Mouse (Mus musculus) liver, embryonic 14.5 days (tissue): ENCODE results near the gene Fhl3. TPM values are rescaled to one million over a fixed set of nuclear protein-coding genes. Genes with fewer than 3 reads are reported as not detected.

Experiments used
- ATAC-seq: fragments of 200-750 bp; cut with Nextera tagmentation; 2 replicates; pipeline ENCODE4 v1.8.0; 2017; ENCODE audit warnings: moderate number of reproducible peaks, mild to moderate bottlenecking, moderate library complexity; ENCODE audit not compliant: insufficient read depth
- DNase-seq, 3 experiments: peaks; one replicate each; pipeline ENCODE4 v3.0.0-alpha.2; 2012 to 2013; ENCODE audit warnings: low read depth in 3 of 3, low spot score in 3 of 3
- H3K27ac ChIP-seq: fragments of 300-500 bp; sonication (generic); 2 replicates; pipeline ENCODE4 v1.5.1; 2014; ENCODE audit warnings: moderate library complexity, mild to moderate bottlenecking, control low read depth, inconsistent platforms
- H3K27me3 ChIP-seq: fragments of 300-500 bp; sonication (generic); 2 replicates; pipeline ENCODE4 v1.6.1; 2014; ENCODE audit warnings: mild to moderate bottlenecking, low read length, moderate library complexity; ENCODE audit not compliant: control insufficient read depth, insufficient read depth
- H3K36me3 ChIP-seq: fragments of 300-500 bp; sonication (generic); replicated peaks from 2 replicates; pipeline ENCODE4 v1.6.1; 2014; ENCODE audit warnings: low read depth; ENCODE audit not compliant: control insufficient read depth, insufficient read depth
- H3K4me1 ChIP-seq, 2 experiments: fragments of 200-500 bp in 1 of 2; fragments of 300-500 bp in 1 of 2; sonication (generic) in 1 of 2; replicated peaks; 2 replicates each; pipeline ENCODE4 v1.6.1; 2012 to 2014; ENCODE audit warnings: antibody characterized with exemption in 1 of 2, inconsistent platforms in 1 of 2, low read length in 1 of 2; ENCODE audit not compliant: control insufficient read depth in 2 of 2, insufficient read depth in 2 of 2
- H3K4me2 ChIP-seq: fragments of 300-500 bp; sonication (generic); 2 replicates; pipeline ENCODE4 v1.6.1; 2014; ENCODE audit warnings: low read depth, mild to moderate bottlenecking, control low read depth, moderate library complexity
- H3K4me3 ChIP-seq, 2 experiments: fragments of 200-500 bp in 1 of 2; fragments of 300-500 bp in 1 of 2; sonication (generic) in 1 of 2; 2 replicates each; pipeline ENCODE4 v1.5.1; 2012 to 2014; ENCODE audit warnings: low read depth in 2 of 2, low read length in 2 of 2, mild to moderate bottlenecking in 2 of 2, control low read depth in 1 of 2, inconsistent platforms in 1 of 2, moderate library complexity in 1 of 2; ENCODE audit not compliant: insufficient read depth in 1 of 2
- H3K9ac ChIP-seq: fragments of 300-500 bp; sonication (generic); replicated peaks from 2 replicates; pipeline ENCODE4 v1.6.1; 2014; ENCODE audit warnings: mild to moderate bottlenecking, control low read depth, moderate library complexity
- H3K9me3 ChIP-seq: fragments of 300-500 bp; sonication (generic); 2 replicates; pipeline ENCODE4 v1.6.1; 2016; ENCODE audit warnings: low read length, mixed read lengths; ENCODE audit not compliant: control insufficient read depth
- CTCF ChIP-seq: IDR thresholded peaks from 2 replicates; pipeline ENCODE4 v1.5.1; 2016; ENCODE audit warnings: antibody characterized with exemption, low read depth, control low read depth
- EP300 ChIP-seq: IDR thresholded peaks from 2 replicates; pipeline ENCODE4 v1.6.1; 2016; ENCODE audit warnings: antibody characterized with exemption, low read depth
- WGBS: fragments of 180-500 bp; shearing (Covaris S2); extraction: QIAGEN DNeasy Blood & Tissue Kit; methylation state at CpG from one replicate; pipeline ENCODE4 v1.1.7; 2014; ENCODE audit not compliant: insufficient replicate concordance; 5-methylcytosine and 5-hydroxymethylcytosine counted together
- polyA plus RNA-seq, 2 experiments: library from polyadenylated mRNA; depleted of rRNA in 1 of 2; stranded (reverse) in 1 of 2; unstranded in 1 of 2; fragments of >200 nt; fragmentation: Nextera tagmentation in 1 of 2; extraction: Ambion mirVana in 1 of 2; gene quantifications; 2 replicates each; pipeline versions ENCODE4 v1.2.1 to v1.2.3; 2012 to 2014

Fhl3 gene
- polyA plus RNA-seq (2012; rRNA removed) (2.8 TPM in 2 replicates), polyA plus RNA-seq (2014; fragmentation: Nextera tagmentation; extraction: Ambion mirVana) (2.7 and 2.9 TPM in 2 replicates)

DNA sequence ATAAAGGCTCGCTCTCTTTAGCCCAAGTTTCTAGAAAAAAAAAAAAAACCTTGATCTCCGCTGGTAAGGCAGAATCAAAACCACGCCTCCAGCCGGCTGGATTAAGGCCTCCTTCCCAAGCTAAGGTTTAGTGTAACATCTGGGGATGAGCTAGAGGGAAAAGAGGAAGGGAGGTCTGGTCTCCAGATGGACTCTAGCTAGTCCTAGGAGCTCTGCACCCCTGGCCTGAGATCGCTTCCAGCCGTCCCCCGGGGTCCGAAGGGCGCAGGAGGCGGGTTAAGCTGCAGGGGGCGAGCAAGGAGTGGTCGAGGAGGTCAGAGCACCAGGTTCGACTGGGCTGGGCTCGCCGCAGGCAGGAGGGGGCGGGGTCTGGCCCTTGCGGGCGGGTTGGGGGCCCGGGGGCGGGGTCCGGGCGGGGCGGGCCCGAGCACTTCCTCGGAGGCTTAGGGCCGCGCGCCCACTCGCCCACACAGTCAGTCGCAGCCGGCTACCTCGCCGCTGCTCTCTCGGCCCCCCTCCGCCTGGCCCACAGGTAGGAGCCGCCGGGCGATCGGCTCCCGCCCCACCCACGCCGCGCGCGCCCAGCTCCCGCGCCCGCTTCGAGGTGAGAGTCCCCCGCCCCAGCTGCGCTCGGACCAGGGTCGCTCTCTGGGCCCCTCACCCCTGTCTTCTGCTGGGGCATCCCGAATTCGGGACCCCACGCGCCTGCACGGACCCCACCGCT is at the start of gene Fhl3:
TSS of gene Fhl3 (plus strand) at position 454 of the 724 bp plus-strand sequence.
- ATAC-seq, result peak; percentile 73
- WGBS, result under 1% methylated on average over 47 of the region's 59 CpGs

DNA sequence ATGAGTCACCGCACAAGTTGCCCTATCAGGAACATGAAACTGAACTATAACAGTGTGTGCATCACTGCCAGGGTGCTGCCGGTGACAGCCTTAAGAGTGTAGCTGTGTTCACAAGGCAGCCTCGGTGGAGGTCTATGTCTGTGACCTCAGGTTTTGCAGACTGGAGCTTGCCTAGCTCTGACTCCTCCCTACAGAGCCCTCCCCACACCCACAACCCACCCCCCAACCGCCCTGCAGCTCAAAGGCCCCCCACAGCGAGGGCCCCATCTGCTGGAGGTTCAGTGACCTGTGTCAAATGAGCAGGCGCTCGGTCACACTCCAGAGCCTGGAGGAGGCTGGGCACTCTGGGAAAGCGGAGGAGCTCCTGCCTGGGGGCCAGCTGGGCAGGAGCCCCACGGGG is 47.6 kb upstream of the Fhl3 start:
- ATAC-seq, result no peak
- Histone ChIP-seq H3K9ac (no peak overlapping the region), H3K9me3 (no peaks in the 10 kb centered on the region), H3K4me1 (no peaks in the 10 kb centered on the region), H3K4me3 (no peak overlapping the region), H3K27me3 (peaks cover 66% of the 10 kb centered on the region), H3K36me3 (no peaks in the 10 kb centered on the region), H3K27ac (no peak overlapping the region), H3K4me2 (no peak overlapping the region)
- 11% methylated on average over 9 of the region's 9 CpGs for WGBS
- TF ChIP-seq EP300 (no peak), CTCF (0 out of 2 replicates have a peak, but pooled peaks have one; percentile 1)
- DNase-seq, result no peak

More for the DNA sequence above, at the start of gene Fhl3:
- H3K4me3 ChIP-seq, result peak within 1 kb of the TSS; percentile 66 to 77
- H3K9ac ChIP-seq, result peak within 1 kb of the TSS; percentile 66
- H3K27ac ChIP-seq, result no peak within 1 kb of the TSS
- TF ChIP-seq CTCF, result no peak
- TF ChIP-seq EP300, result no peak
- H3K4me1 ChIP-seq, result peaks cover 13 to 37% of the 10 kb centered on the region in 2 experiments
- H3K27me3 ChIP-seq, result no peaks in the 10 kb centered on the region; the same call in 1 of the 2 replicates
- no peak for DNase-seq
- H3K36me3 ChIP-seq, result no peaks in the 10 kb centered on the region
- H3K4me2 ChIP-seq, result peak within 1 kb of the TSS; percentile 98
- H3K9me3 ChIP-seq, result no peaks in the 10 kb centered on the region

DNA sequence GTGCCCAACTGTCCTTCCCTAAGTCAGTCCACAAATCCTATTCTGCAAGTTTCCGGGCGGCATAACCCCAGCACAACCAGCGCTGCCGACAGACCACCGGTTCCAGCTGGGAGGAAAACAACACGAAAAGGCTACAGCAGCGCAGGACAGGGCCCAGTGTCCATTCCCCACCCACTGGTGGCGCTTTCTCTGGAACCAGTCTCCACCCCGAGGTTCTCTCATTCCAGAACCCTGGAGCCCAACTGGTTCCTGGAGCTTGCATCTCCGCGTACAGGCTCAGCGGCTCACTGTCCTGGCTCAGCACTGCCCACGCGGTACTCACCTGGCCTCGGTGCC is 44.0 kb upstream of the Fhl3 start, which contains the start of gene Pou3f1:
TSS of gene Pou3f1 (plus strand) at position 290 of the 336 bp plus-strand sequence.
- ATAC-seq, result no peak
- Histone ChIP-seq H3K4me2 (peak within 1 kb of the TSS; percentile 73), H3K27me3 (peaks cover 95% of the 10 kb centered on the region), H3K4me3 (peak within 1 kb of the TSS; percentile 25 to 52; a peak in 3 of 4 replicates), H3K9me3 (no peaks in the 10 kb centered on the region), H3K4me1 (no peaks in the 10 kb centered on the region), H3K27ac (no peak within 1 kb of the TSS), H3K36me3 (no peaks in the 10 kb centered on the region), H3K9ac (no peak within 1 kb of the TSS)
- WGBS, result 4% methylated on average over 15 of the region's 15 CpGs
- TF ChIP-seq EP300 (no peak), CTCF (no peak)
- no peak for DNase-seq

DNA sequence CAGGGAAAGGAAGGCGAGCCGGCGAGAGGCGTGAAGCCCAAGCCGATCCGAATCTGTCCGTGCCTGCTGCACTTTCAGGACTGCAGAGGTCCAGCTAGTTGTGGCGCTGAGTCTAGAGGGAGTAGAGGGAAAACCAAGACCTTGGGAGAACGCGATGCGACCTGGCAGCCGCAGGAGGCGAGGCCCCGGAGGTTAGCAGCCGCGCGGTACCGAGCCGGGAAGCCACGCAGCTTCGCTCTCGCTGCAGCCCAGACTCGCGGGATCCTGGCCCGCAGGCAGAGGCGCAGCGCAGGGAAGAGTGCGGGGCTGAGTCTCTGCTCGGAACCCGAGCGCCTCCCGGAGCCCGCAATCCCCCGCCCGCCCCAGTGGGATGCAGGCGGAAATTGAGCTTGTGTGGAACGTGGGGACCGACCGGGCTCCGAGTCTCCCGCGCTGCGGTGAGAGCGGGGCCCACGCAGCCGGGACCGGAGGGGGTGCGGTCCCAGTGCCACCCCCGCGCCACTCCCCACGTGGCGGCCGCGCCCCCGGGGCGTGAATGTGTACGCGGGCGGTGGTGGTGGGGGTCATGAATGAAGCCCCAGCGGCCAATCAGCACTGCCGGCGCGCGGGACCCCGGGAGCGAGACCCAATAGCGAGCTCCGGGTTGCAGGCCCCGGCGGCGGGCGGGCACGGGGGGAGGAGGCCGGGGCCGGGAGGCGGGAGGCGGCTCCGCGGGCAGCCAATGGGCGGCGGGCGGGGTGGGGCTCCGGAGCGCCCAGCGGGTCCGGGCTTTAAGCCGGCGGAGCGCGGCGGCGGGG is 43.4 kb upstream of the Fhl3 start:
- H3K4me1 ChIP-seq, result no peaks in the 10 kb centered on the region
- DNase-seq (peak; percentile 20 to 30 (median 22)), ATAC-seq (peak; percentile 81)
- peak overlapping the region; percentile 73 for H3K4me2 ChIP-seq
- H3K27ac ChIP-seq, result no peak overlapping the region
- peak overlapping the region; percentile 25 to 52; a peak in 3 of 4 replicates for H3K4me3 ChIP-seq
- no peaks in the 10 kb centered on the region for H3K9me3 ChIP-seq
- peaks cover 98% of the 10 kb centered on the region for H3K27me3 ChIP-seq
- no peak for TF ChIP-seq EP300
- no peak for TF ChIP-seq CTCF
- H3K36me3 ChIP-seq, result no peaks in the 10 kb centered on the region
- under 1% methylated on average over 90 of the region's 92 CpGs for WGBS
- no peak overlapping the region for H3K9ac ChIP-seq

DNA sequence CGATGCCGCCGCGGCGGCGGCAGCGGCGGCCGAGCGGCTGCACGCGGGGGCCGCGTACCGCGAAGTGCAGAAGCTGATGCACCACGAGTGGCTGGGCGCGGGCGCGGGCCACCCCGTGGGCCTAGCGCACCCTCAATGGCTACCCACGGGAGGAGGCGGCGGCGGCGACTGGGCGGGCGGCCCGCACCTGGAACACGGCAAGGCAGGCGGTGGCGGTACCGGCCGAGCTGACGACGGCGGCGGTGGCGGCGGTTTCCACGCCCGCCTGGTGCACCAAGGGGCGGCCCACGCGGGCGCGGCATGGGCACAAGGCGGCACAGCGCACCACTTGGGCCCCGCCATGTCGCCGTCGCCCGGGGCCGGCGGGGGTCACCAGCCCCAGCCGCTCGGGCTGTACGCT is 42.7 kb upstream of the Fhl3 start:
- TF ChIP-seq CTCF (no peak), EP300 (no peak)
- DNase-seq (no peak), ATAC-seq (peak; percentile 25; the same call in 1 of the 2 replicates)
- Histone ChIP-seq H3K36me3 (no peaks in the 10 kb centered on the region), H3K4me2 (peak overlapping the region; percentile 73), H3K4me1 (no peaks in the 10 kb centered on the region), H3K27ac (no peak overlapping the region), H3K9ac (no peak overlapping the region), H3K4me3 (peak overlapping the region in 1 of 2 experiments; percentile 52; a peak in 2 of 4 replicates), H3K27me3 (peaks cover 100% of the 10 kb centered on the region), H3K9me3 (no peaks in the 10 kb centered on the region)
- 2% methylated on average over 45 of the region's 61 CpGs for WGBS
